Mouse (Mus musculus) small intestine, adult 2 months (tissue): ENCODE data around the gene Cit.

Source experiments
- CTCF ChIP-seq: fragments of 200-500 bp; IDR thresholded peaks from 2 replicates; pipeline ENCODE4 v1.5.1; 2012; ENCODE audit warnings: low read depth, mild to moderate bottlenecking, control low read depth, inconsistent platforms, low read length, moderate library complexity, mixed read lengths; ENCODE audit not compliant: insufficient replicate concordance, insufficient read length; ENCODE audit errors: extremely low read depth
- POLR2A ChIP-seq: fragments of 200-500 bp; IDR thresholded peaks from 2 replicates; pipeline ENCODE4 v1.6.1; 2012; ENCODE audit warnings: low read depth, mild to moderate bottlenecking, control low read depth, inconsistent platforms, low read length, moderate library complexity

DNA sequence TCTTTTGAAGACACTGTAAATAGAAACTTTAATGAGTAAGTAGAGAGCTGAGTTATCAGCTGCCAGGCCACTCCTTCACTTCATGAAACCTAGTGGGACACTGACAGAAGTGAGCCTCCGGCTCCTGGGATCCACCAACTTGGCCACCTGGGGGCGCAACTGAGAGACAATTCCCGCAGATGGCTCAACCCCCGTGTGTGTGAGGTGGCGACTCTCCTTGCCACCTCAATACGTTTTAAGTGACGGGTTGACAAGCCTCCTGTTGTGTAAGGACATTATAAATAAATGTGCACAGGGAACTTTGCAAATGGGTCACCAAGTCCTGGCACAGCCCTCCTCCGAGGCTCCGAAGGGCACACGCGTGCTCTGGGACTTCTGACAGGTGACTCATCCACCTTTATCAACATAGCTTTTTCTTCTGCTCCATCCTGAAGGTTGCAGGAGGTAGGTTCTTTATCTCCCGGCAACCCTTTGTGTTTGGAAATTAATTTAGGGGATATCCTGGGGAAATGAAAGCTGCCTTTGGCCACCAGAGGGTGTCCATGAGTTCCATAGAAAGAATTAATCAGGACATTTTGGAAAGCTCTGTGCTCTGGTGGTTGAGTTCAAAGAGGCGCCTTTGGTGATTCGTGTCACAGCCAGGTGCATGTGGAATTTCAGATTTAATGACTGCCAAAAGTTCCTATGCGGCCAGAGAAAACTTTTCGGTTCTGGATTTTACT is 83.9 kb downstream of the Cit start:
- TF ChIP-seq POLR2A (no peak), CTCF (no peak)
